Mouse (Mus musculus) CH12.LX (cell line): ENCODE measurements at regions not wholly inside any gene's neighbourhood (a gene's known extent, or its start where the extent isn't known, plus 50 kb on each side); places are given as distances from the start of the nearest gene placed in this dataset.

Experiments
- CHD1 ChIP-seq: IDR thresholded peaks from 2 replicates; pipeline ENCODE4 v1.6.1; 2012; ENCODE audit warnings: low read depth, low read length, improper control_type of control experiment, inconsistent platforms
- CTCF ChIP-seq, 2 experiments: IDR thresholded peaks in 1 of 2; conservative IDR thresholded peaks in 1 of 2; 2 replicates each; pipeline ENCODE4 v1.5.1; 2011 to 2012; ENCODE audit warnings: low read depth in 2 of 2, low read length in 2 of 2, improper control_type of control experiment in 1 of 2, inconsistent platforms in 1 of 2, mild to moderate bottlenecking in 1 of 2, moderate library complexity in 1 of 2
- E2F4 ChIP-seq: IDR thresholded peaks from 2 replicates; pipeline ENCODE4 v1.6.1; 2011; ENCODE audit warnings: low read depth, low read length, improper control_type of control experiment; ENCODE audit not compliant: insufficient replicate concordance
- HCFC1 ChIP-seq: IDR thresholded peaks from 2 replicates; pipeline ENCODE4 v1.6.1; 2012; ENCODE audit warnings: low read depth, mild to moderate bottlenecking, inconsistent platforms, low read length, improper control_type of control experiment
- JUND ChIP-seq: conservative IDR thresholded peaks from 2 replicates; pipeline ENCODE4 v1.6.1; 2011; ENCODE audit warnings: low read depth, low read length, improper control_type of control experiment
- MXI1 ChIP-seq: IDR thresholded peaks from 2 replicates; pipeline ENCODE4 v1.6.1; 2011; ENCODE audit warnings: mild to moderate bottlenecking, low read depth, low read length, improper control_type of control experiment
- NELFE ChIP-seq: IDR thresholded peaks from 2 replicates; pipeline ENCODE4 v1.6.1; 2011; ENCODE audit warnings: low read depth, low read length, improper control_type of control experiment
- POLR2A ChIP-seq: IDR thresholded peaks from 2 replicates; pipeline ENCODE4 v1.6.1; 2011; ENCODE audit warnings: low read depth, mild to moderate bottlenecking, improper control_type of control experiment, low read length
- RAD21 ChIP-seq: IDR thresholded peaks from 2 replicates; pipeline ENCODE4 v1.6.1; 2011; ENCODE audit warnings: low read depth, mild to moderate bottlenecking, low read length, improper control_type of control experiment, moderate library complexity
- SIN3A ChIP-seq: IDR thresholded peaks from 2 replicates; pipeline ENCODE4 v1.6.1; 2012; ENCODE audit warnings: low read length, improper control_type of control experiment, inconsistent platforms
- TBP ChIP-seq: conservative IDR thresholded peaks from 2 replicates; pipeline ENCODE4 v1.6.1; 2011; ENCODE audit warnings: low read depth, low read length, improper control_type of control experiment
- USF1 ChIP-seq: IDR thresholded peaks from 2 replicates; pipeline ENCODE4 v1.6.1; 2014; ENCODE audit warnings: low read depth, mild to moderate bottlenecking, inconsistent platforms, low read length, improper control_type of control experiment
- USF2 ChIP-seq: conservative IDR thresholded peaks from 2 replicates; pipeline ENCODE4 v1.6.1; 2011; ENCODE audit warnings: low read depth, low read length, improper control_type of control experiment
- ZKSCAN1 ChIP-seq: IDR thresholded peaks from 2 replicates; pipeline ENCODE4 v1.6.1; 2012; ENCODE audit warnings: low read depth, inconsistent platforms, low read length, improper control_type of control experiment, borderline replicate concordance

- no peak for TF ChIP-seq TBP
- TF ChIP-seq CTCF (conservative IDR thresholded peaks at IDR 0.05 in 1 of 2, IDR thresholded peaks at IDR 0.05 in 1 of 2; ENCODE audit: low read depth in 2 of 2, low read length in 2 of 2), result no peak
- no peak for TF ChIP-seq USF2
- no peak for TF ChIP-seq SIN3A
- no peak for TF ChIP-seq JUND
- no peak for TF ChIP-seq POLR2A
- no peak for TF ChIP-seq HCFC1
- no peak for TF ChIP-seq CHD1
- no peak for TF ChIP-seq MXI1
- no peak for TF ChIP-seq NELFE
- TF ChIP-seq ZKSCAN1, result no peak
- no peak for TF ChIP-seq USF1
- TF ChIP-seq RAD21, result no peak
- no peak for TF ChIP-seq E2F4
Observed at GRCm38 (mm10) chr10:99620489-99620888, 139.0 kb downstream of the Csl start.
